16 mouse cellular contexts compared by ENCODE assay signal in genomic region chr9:61699618-61700017, GRCm38 (mm10).
"Had no signal": no experiment of that assay in that cellular context is flagged by ENCODE, and none has a peak within 500 bp of the region (broad histone marks: within the 10 kb centered on the region; RNA-seq: fewer than 3 reads in every experiment).

No protein-coding gene starts in this region.

- H3K9me3 ChIP-seq: limb, embryonic 10.5 days; limb, embryonic 13.5 days; liver, embryonic 12.5 days; liver, embryonic 15.5 days; midbrain, embryonic 10.5 days; midbrain, embryonic 13.5 days had no signal

- DNase-seq: kidney, adult 18-20 months; kidney, adult 9 months; kidney, postnatal 14 days; kidney, postnatal 4 days; liver; thymus, adult 18-20 months; thymus, postnatal 36 days had no signal

- ATAC-seq: liver, embryonic 12.5 days; midbrain, embryonic 13.5 days; midbrain, embryonic 16.5 days had no signal

- H3K4me3 ChIP-seq: limb, embryonic 10.5 days; limb, embryonic 13.5 days; liver, embryonic 12.5 days; liver, embryonic 15.5 days; megakaryocyte, embryonic 14.5 days; midbrain, embryonic 10.5 days; midbrain, embryonic 13.5 days; myocyte had no signal

- H3K36me3 ChIP-seq: limb, embryonic 10.5 days; limb, embryonic 13.5 days; liver, embryonic 12.5 days; liver, embryonic 15.5 days; midbrain, embryonic 10.5 days; midbrain, embryonic 13.5 days had no signal

- H3K27ac ChIP-seq: liver, embryonic 12.5 days; liver, embryonic 15.5 days; midbrain, embryonic 10.5 days; midbrain, embryonic 13.5 days had no signal

- H3K4me2 ChIP-seq: limb, embryonic 13.5 days; liver, embryonic 12.5 days; liver, embryonic 15.5 days; midbrain, embryonic 13.5 days had no signal

- H3K9ac ChIP-seq: limb, embryonic 13.5 days; liver, embryonic 12.5 days; liver, embryonic 15.5 days; midbrain, embryonic 13.5 days had no signal
